Mouse (Mus musculus): Measurements from ENCODE around the gene Sept6. TPM values are rescaled to one million over a fixed set of nuclear protein-coding genes. Genes with fewer than 3 reads are reported as not detected.

Gene Sept6
- polyA plus RNA-seq, 3 experiments from 2014 or later, result 122 to 151 (median 141) TPM

- peak; percentile 98 for ATAC-seq
Measured at GRCm38 (mm10) chrX:36863766-36864608, 127.6 kb downstream of the Sept6 start.

Other genes starting within 250 kb of the Sept6 start
- gene Slc25a43, start 248.1 kb downstream of the Sept6 start, polyA plus RNA-seq (2017; shearing (Covaris generic)), result under 1 TPM in 2 of 3 experiments, not detected in 1; 0.47 to 0.50 TPM
- gene Slc25a5, start 196.1 kb downstream of the Sept6 start, polyA plus RNA-seq (2017; shearing (Covaris generic)), result 1,000 to 10,000 TPM; 1,142 to 1,516 (median 1,275) TPM
- 100 to 1,000 TPM; 124 to 197 (median 127) TPM for gene Ube2a, start 117.9 kb downstream of the Sept6 start, polyA plus RNA-seq (2017; shearing (Covaris generic))
- 10 to 100 TPM; 26.9 to 28.7 (median 27.7) TPM for gene C330007P06Rik, start 117.7 kb downstream of the Sept6 start, polyA plus RNA-seq (2017; shearing (Covaris generic))
- 1 to 10 TPM; 1.5 to 5.6 (median 2.7) TPM for gene Nkrf, start 88.9 kb downstream of the Sept6 start, polyA plus RNA-seq (2017; shearing (Covaris generic))
- not detected for gene Sowahd, start 57.1 kb upstream of the Sept6 start, polyA plus RNA-seq (2017; shearing (Covaris generic))
- gene Rpl39, start 93.6 kb upstream of the Sept6 start, polyA plus RNA-seq (2017; shearing (Covaris generic)), result 1,000 to 10,000 TPM in 1 of 3 experiments, 100 to 1,000 TPM in 2; 704 to 1,016 (median 774) TPM
- gene Upf3b, start 118.5 kb upstream of the Sept6 start, polyA plus RNA-seq (2017; shearing (Covaris generic)), result 10 to 100 TPM; 38.3 to 47.1 (median 39.0) TPM
- gene Nkap, start 135.0 kb upstream of the Sept6 start, polyA plus RNA-seq (2017; shearing (Covaris generic)), result 10 to 100 TPM; 21.7 to 35.3 (median 33.7) TPM
- under 1 TPM in 2 of 3 experiments, not detected in 1; 0.33 to 0.53 TPM for gene Akap14, start 177.0 kb upstream of the Sept6 start, polyA plus RNA-seq (2017; shearing (Covaris generic))
- 100 to 1,000 TPM; 266 to 354 (median 305) TPM for gene Ndufa1, start 199.4 kb upstream of the Sept6 start, polyA plus RNA-seq (2017; shearing (Covaris generic))
- 10 to 100 TPM in 2 of 3 experiments, 1 to 10 TPM in 1; 7.9 to 16.0 (median 11.7) TPM for gene Rnf113a1, start 199.5 kb upstream of the Sept6 start, polyA plus RNA-seq (2017; shearing (Covaris generic))
- gene Gm9, start 219.2 kb upstream of the Sept6 start, polyA plus RNA-seq (2017; shearing (Covaris generic)), result not detected
- not detected for gene Rhox1, start 230.5 kb upstream of the Sept6 start, polyA plus RNA-seq (2017; shearing (Covaris generic))